Mouse (Mus musculus): ENCODE data around the gene Cemip.

DNA sequence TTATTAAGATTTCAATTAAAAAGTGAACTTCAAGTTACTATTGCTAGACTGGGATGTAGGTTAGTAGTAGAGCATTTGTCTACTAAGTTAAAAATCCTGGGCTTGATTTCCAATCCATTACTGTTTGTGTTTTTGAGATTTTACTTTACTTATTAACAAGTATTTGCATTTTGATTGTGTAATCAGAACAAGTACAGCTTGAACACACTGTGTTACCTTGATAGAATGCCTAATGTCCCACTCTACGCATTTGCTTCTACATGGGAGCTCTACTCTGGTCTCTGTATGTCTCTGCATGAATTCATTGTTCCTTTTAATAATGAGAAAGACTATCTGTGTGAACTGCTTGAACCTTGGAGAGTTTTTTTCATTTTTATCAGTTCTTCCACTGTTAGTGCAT, 20.6 kb upstream of the Cemip start:
- TF ChIP-seq CTCF (IDR thresholded peaks at IDR 0.05; ENCODE audit: low read depth) (no peak), EP300 (IDR thresholded peaks at IDR 0.05; ENCODE audit: low read depth) (no peak)
